Mouse (Mus musculus) forebrain, embryonic 16.5 days (tissue): ENCODE measurements around the gene Dsp. TPM values are rescaled to one million over a fixed set of nuclear protein-coding genes. Genes with fewer than 3 reads are reported as not detected.

ENCODE experiments used
- ATAC-seq: fragments of 200-750 bp; cut with Nextera tagmentation; 2 replicates; pipeline ENCODE4 v1.8.0; 2017; ENCODE audit warnings: mild to moderate bottlenecking, moderate library complexity
- H3K27ac ChIP-seq: fragments of 300-500 bp; sonication (generic); 2 replicates; pipeline ENCODE4 v1.5.1; 2014; ENCODE audit warnings: low read length, control low read depth
- H3K27me3 ChIP-seq: fragments of 300-500 bp; sonication (generic); replicated peaks from 2 replicates; pipeline ENCODE4 v1.6.1; 2014; ENCODE audit warnings: low read length; ENCODE audit not compliant: control insufficient read depth, insufficient read depth
- H3K36me3 ChIP-seq: fragments of 300-500 bp; sonication (generic); 2 replicates; pipeline ENCODE4 v1.6.1; 2014; ENCODE audit not compliant: control insufficient read depth, insufficient read depth
- H3K4me1 ChIP-seq: fragments of 300-500 bp; sonication (generic); replicated peaks from 2 replicates; pipeline ENCODE4 v1.6.1; 2014; ENCODE audit warnings: low read length; ENCODE audit not compliant: control insufficient read depth, insufficient read depth
- H3K4me2 ChIP-seq: fragments of 300-500 bp; sonication (generic); 2 replicates; pipeline ENCODE4 v1.6.1; 2014; ENCODE audit warnings: mild to moderate bottlenecking, low read length, control low read depth
- H3K4me3 ChIP-seq: fragments of 300-500 bp; sonication (generic); replicated peaks from 2 replicates; pipeline ENCODE4 v1.5.1; 2014; ENCODE audit warnings: mild to moderate bottlenecking, low read length, control low read depth
- H3K9ac ChIP-seq: fragments of 300-500 bp; sonication (generic); replicated peaks from 2 replicates; pipeline ENCODE4 v1.6.1; 2014; ENCODE audit warnings: low read depth, low read length, control low read depth
- H3K9me3 ChIP-seq: fragments of 300-500 bp; sonication (generic); 2 replicates; pipeline ENCODE4 v1.6.1; 2016; ENCODE audit warnings: low read length; ENCODE audit not compliant: control insufficient read depth
- WGBS: fragments of 180-500 bp; shearing (Covaris S2); extraction: QIAGEN DNeasy Blood & Tissue Kit; methylation state at CpG from one replicate; pipeline ENCODE4 v1.1.7; 2014; 5-methylcytosine and 5-hydroxymethylcytosine counted together
- polyA plus RNA-seq: library from polyadenylated mRNA; unstranded; fragments of >200 nt; fragmentation: Nextera tagmentation; extraction: Ambion mirVana; gene quantifications from 2 replicates; pipeline ENCODE4 v1.2.1, GENCODE M21; 2015

The Dsp gene
- 0.29 and 0.52 TPM in 2 replicates for polyA plus RNA-seq

DNA sequence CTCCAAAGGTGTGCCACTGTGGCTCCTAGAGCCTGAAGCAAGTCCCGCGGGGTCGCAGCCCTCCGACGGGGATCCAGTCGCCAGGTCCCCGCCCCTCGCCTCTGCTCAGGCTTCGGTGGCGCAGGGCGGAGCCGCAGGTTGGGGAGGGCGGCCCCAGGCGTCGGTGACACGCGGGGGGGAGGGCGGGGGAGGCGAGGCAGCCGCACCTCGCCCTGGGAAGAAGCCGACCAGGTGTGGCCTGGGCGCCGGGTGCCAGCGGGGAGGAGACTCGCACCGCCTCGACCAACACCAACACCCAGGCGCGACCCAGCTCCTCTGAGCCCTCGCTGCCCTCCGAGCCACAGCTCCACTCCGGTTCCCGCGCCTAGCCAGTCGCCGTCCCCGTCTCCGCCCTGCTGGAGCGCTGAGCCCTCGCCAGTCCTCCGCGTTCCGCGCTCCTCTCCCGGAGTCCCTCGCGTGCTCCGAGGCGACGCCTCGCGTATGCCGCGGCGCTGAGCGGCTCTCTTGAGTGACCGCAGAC is at the start of gene Dsp:
Gene Dsp, plus strand, starts transcription at position 226 of the 520 bp plus-strand sequence.
- Histone ChIP-seq H3K36me3 (no peaks in the 10 kb centered on the region), H3K4me3 (peak within 1 kb of the TSS; percentile 44), H3K4me2 (peak within 1 kb of the TSS; percentile 73), H3K4me1 (peaks cover 21% of the 10 kb centered on the region), H3K27me3 (peaks cover 51% of the 10 kb centered on the region), H3K27ac (no peak within 1 kb of the TSS), H3K9me3 (no peaks in the 10 kb centered on the region), H3K9ac (peak within 1 kb of the TSS; percentile 55)
- peak; percentile 85 for ATAC-seq
- 2% methylated on average over 58 of the region's 58 CpGs for WGBS

DNA sequence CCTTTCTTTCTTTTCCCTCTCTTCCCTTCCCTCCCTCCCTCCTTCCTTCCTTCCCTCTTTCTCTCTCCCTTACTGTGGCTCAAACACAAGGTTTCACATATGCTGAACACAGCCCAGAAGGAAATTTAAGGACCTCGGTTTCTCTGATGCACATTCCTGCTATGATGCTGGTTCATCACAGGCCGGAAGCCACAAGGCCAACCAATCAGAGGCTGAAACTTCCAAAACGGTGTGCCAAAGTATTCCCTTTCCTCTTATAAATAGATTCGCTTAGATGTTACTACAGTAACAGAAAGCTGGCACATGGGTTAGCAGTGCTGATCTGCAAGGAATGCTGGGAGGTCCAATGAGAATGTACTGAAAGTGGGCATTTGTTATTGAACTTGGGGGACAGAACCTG is 47.7 kb upstream of the Dsp start:
- no peak overlapping the region for H3K4me3 ChIP-seq
- H3K4me2 ChIP-seq: no peak overlapping the region
- ATAC-seq: no peak
- no peak overlapping the region for H3K27ac ChIP-seq
- WGBS: 71% methylated on average over 4 of the region's 4 CpGs
- H3K36me3 ChIP-seq: no peaks in the 10 kb centered on the region
- H3K27me3 ChIP-seq: no peaks in the 10 kb centered on the region
- no peaks in the 10 kb centered on the region for H3K9me3 ChIP-seq
- no peak overlapping the region for H3K9ac ChIP-seq
- H3K4me1 ChIP-seq: no peaks in the 10 kb centered on the region

- Histone ChIP-seq H3K9ac (no peak overlapping the region), H3K27ac (no peak overlapping the region), H3K9me3 (no peaks in the 10 kb centered on the region), H3K27me3 (no peaks in the 10 kb centered on the region), H3K4me2 (no peak overlapping the region), H3K4me1 (no peaks in the 10 kb centered on the region), H3K4me3 (no peak overlapping the region), H3K36me3 (no peaks in the 10 kb centered on the region)
- ATAC-seq: no peak
- WGBS: 94% methylated on average over 10 of the region's 10 CpGs
Observed at GRCm38 (mm10) chr13:38104501-38104900, 46.6 kb upstream of the Dsp start.

DNA sequence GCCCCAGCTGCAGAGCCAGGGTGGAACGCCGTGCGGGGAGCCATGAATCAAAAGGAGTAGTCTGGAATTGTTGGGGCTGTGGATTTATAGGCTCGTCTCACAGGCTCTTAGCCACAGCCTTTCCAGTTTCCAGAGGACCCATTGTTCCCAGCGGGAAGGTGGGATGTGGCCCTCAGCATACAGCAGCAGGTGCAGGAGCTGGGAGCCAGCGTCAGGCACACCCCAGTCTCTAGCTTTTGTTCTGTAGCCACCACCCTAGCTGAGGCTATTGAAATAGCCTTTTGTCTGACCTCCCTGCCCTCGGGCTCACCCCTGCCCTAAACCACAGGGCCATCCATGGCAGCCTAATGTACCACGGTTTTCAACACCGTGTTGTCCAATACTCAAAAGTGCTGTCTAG is 42.0 kb upstream of the Dsp start:
- ATAC-seq: no peak
- 74% methylated on average over 9 of the region's 9 CpGs for WGBS
- no peak overlapping the region for H3K9ac ChIP-seq

DNA sequence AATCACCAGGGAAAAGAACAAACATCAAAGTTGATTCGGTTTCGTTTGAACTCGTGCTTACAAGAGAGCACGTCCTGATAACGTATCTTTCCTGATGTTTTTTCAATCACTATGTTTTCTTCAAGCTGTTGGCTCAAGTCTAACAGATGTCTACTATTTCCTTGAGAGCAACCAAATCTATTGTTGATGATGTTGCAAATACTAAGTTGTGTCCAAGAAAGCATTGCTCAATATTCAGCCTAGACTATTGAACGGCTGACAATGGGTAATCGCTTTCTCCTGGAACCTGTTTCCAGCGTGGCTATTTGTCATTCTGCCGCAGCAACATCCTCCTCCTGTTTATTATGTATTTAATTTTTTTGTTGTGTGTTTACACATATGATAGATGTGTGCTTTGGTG is 28.8 kb upstream of the Dsp start:
- no peak for ATAC-seq
- Histone ChIP-seq H3K27me3 (no peaks in the 10 kb centered on the region), H3K4me2 (no peak overlapping the region), H3K4me3 (no peak overlapping the region), H3K27ac (no peak overlapping the region), H3K36me3 (no peaks in the 10 kb centered on the region), H3K9me3 (no peaks in the 10 kb centered on the region), H3K9ac (no peak overlapping the region), H3K4me1 (no peaks in the 10 kb centered on the region)
- WGBS: 92% methylated on average over 9 of the region's 9 CpGs

More for the DNA sequence above, 42.0 kb upstream of the Dsp start:
- Histone ChIP-seq H3K27me3 (no peaks in the 10 kb centered on the region), H3K4me2 (no peak overlapping the region), H3K9me3 (no peaks in the 10 kb centered on the region), H3K4me3 (no peak overlapping the region), H3K36me3 (no peaks in the 10 kb centered on the region), H3K4me1 (no peaks in the 10 kb centered on the region), H3K27ac (no peak overlapping the region)

- no peak for ATAC-seq
- Histone ChIP-seq H3K4me3 (no peak overlapping the region), H3K9ac (no peak overlapping the region), H3K4me2 (no peak overlapping the region), H3K27me3 (no peaks in the 10 kb centered on the region), H3K4me1 (no peaks in the 10 kb centered on the region), H3K27ac (no peak overlapping the region), H3K9me3 (no peaks in the 10 kb centered on the region), H3K36me3 (no peaks in the 10 kb centered on the region)
- WGBS: 72% methylated on average over 4 of the region's 4 CpGs
Observed at GRCm38 (mm10) chr13:38123666-38124065, 27.4 kb upstream of the Dsp start.

GRCm38 (mm10) chr13:38127683-38128082 is 23.4 kb upstream of the Dsp start:
- H3K36me3 ChIP-seq: no peaks in the 10 kb centered on the region
- WGBS: 83% methylated on average over 3 of the region's 3 CpGs
- H3K4me1 ChIP-seq: no peaks in the 10 kb centered on the region
- H3K9ac ChIP-seq: no peak overlapping the region
- no peak for ATAC-seq
- no peak overlapping the region for H3K4me2 ChIP-seq
- H3K9me3 ChIP-seq: no peaks in the 10 kb centered on the region
- no peak overlapping the region for H3K27ac ChIP-seq
- no peaks in the 10 kb centered on the region for H3K27me3 ChIP-seq
- H3K4me3 ChIP-seq: no peak overlapping the region

DNA sequence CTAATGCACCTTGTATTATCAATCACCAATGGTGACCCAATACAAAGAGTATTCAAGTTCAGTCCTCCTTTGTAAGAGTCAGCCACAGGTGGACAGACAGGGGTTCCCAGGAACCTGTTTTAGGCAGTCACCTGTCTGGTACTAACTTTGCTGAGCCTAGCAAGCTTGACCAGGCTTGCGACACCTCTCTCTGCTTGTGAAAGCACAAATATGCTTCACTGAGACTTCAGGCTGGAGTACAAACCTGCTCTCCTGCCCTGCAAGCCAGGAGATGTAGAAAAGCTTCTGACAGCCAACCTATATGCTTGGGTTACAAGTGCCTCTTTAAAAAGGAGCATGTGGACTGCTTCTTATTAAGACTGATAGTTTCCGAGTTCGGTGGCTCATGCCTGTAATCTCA is 22.8 kb upstream of the Dsp start:
- Histone ChIP-seq H3K9me3 (no peaks in the 10 kb centered on the region), H3K4me2 (no peak overlapping the region), H3K4me1 (no peaks in the 10 kb centered on the region), H3K36me3 (no peaks in the 10 kb centered on the region), H3K27ac (no peak overlapping the region), H3K27me3 (no peaks in the 10 kb centered on the region), H3K9ac (no peak overlapping the region), H3K4me3 (no peak overlapping the region)
- ATAC-seq: no peak
- 91% methylated on average over 3 of the region's 3 CpGs for WGBS

DNA sequence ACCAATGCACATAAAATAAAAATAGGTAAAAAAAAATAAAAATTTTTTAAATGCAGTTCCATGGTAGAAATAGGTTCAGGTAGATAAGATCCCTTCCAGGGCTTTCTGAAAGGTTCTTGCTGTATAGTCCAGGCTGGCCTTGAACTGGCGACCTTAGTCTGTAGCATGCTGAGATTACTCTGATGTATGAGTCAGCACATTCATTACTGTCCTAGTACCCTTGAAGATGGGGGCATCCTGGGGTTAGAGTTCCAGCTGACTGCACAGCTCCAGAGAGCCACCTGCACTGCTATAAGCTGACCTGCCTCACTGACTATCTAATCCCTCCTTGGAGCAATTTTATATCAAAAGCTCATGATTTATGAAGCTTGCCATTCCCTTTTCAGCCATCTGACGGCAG is 21.6 kb upstream of the Dsp start:
- 88% methylated on average over 2 of the region's 2 CpGs for WGBS
- H3K4me2 ChIP-seq: no peak overlapping the region
- H3K9me3 ChIP-seq: no peaks in the 10 kb centered on the region
- H3K4me1 ChIP-seq: no peaks in the 10 kb centered on the region
- no peak for ATAC-seq
- no peak overlapping the region for H3K9ac ChIP-seq
- no peak overlapping the region for H3K4me3 ChIP-seq
- no peaks in the 10 kb centered on the region for H3K27me3 ChIP-seq
- no peak overlapping the region for H3K27ac ChIP-seq
- H3K36me3 ChIP-seq: no peaks in the 10 kb centered on the region

DNA sequence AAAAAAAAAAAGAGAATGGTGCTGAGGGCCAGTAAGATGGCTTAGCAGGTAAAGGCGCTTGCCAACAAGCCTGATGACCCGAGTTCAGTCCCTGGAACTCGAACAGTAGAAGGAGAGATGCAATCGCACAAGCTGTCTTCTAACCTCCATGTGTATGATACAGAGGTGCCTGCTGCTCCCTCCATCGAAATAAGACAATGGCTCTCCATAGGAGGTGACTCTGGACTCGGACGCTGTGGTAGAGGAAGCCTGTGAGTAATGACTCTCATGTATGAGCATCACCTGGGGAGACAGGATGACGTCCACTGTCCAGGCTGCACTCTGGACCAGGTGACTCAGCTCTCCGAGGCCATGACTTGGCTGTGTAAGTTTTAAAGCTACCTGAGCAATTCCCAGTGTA is 21.0 kb upstream of the Dsp start:
- Histone ChIP-seq H3K27ac (no peak overlapping the region), H3K9ac (no peak overlapping the region), H3K4me2 (no peak overlapping the region), H3K4me1 (no peaks in the 10 kb centered on the region), H3K9me3 (no peaks in the 10 kb centered on the region), H3K27me3 (no peaks in the 10 kb centered on the region), H3K4me3 (no peak overlapping the region), H3K36me3 (no peaks in the 10 kb centered on the region)
- ATAC-seq: no peak
- WGBS: 87% methylated on average over 9 of the region's 9 CpGs
